Comparison of ENCODE assay signal across 12 mouse cellular contexts in the genomic region with DNA sequence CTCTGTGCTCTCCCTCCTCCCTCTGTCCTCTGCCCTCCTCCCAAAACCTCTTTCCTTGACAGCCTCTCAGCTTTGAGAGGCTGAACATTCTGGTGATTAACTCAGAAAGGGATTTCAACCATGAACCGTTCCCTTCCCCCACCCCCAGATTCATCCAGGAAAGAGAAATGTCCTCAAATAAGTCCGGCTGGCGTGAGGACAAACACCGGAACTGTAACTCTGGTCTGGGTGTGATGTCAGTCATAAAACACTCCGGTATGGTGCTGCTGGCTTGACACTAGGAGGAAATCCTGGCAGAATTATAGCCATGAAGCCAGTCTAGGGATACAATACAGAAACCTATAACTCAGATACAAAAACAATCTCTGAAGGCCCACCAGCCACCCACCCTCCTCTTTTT.
DNase-seq lines count a peak whose midpoint lies in the region; ATAC-seq lines count a peak whose summit lies in the region.
"Had no signal": no experiment of that assay in that cellular context is flagged by ENCODE, and none has a peak within 500 bp of the region (broad histone marks: within the 10 kb centered on the region; RNA-seq: fewer than 3 reads in every experiment).

No protein-coding gene starts in this region.

- H3K9ac ChIP-seq in midbrain, embryonic 16.5 days (ENCODE audit: low read depth, low read length) = no peak overlapping the region
- no peak overlapping the region for H3K9ac ChIP-seq in midbrain, embryonic 13.5 days (replicated peaks)
- 0 out of 2 replicates have a peak overlapping the region, but pooled peaks have one; percentile 6 for H3K9ac ChIP-seq in kidney, embryonic 16.5 days (replicated peaks; ENCODE audit: low read length)
- no peak overlapping the region for H3K9ac ChIP-seq in stomach, embryonic 15.5 days
- H3K9ac ChIP-seq: forebrain, embryonic 15.5 days; hindbrain, embryonic 15.5 days had no signal

- H3K4me1 ChIP-seq in midbrain, embryonic 16.5 days (ENCODE audit: control insufficient read depth, insufficient read depth, low read length) = 0 out of 2 replicates have a peak, but pooled peaks cover 3% of the 10 kb centered on the region
- peaks cover 13% of the 10 kb centered on the region for H3K4me1 ChIP-seq in midbrain, embryonic 13.5 days (replicated peaks)
- H3K4me1 ChIP-seq in kidney, embryonic 16.5 days (ENCODE audit: insufficient read depth, low read length) = peaks cover 18% of the 10 kb centered on the region
- H3K4me1 ChIP-seq in stomach, embryonic 15.5 days = no peaks in the 10 kb centered on the region
- H3K4me1 ChIP-seq: forebrain, embryonic 15.5 days had no signal

- peak overlapping the region; percentile 2; the same call in 1 of the 2 replicates for H3K4me2 ChIP-seq in midbrain, embryonic 16.5 days (ENCODE audit: low read length)
- no peak overlapping the region for H3K4me2 ChIP-seq in midbrain, embryonic 13.5 days (replicated peaks)
- peak overlapping the region; percentile 22 for H3K4me2 ChIP-seq in kidney, embryonic 16.5 days (replicated peaks; ENCODE audit: low read depth, low read length)
- peak overlapping the region; percentile 17; the same call in 1 of the 2 replicates for H3K4me2 ChIP-seq in stomach, embryonic 15.5 days
- H3K4me2 ChIP-seq: forebrain, embryonic 15.5 days; hindbrain, embryonic 15.5 days; midbrain, embryonic 11.5 days had no signal

- ATAC-seq in midbrain, embryonic 16.5 days = no peak
- ATAC-seq in midbrain, embryonic 13.5 days = no peak
- ATAC-seq in kidney, embryonic 16.5 days (ENCODE audit: low FRiP score, low TSS enrichment) = no peak
- no peak for ATAC-seq in stomach, embryonic 15.5 days (ENCODE audit: insufficient read depth, low FRiP score, low read depth)
- no peak for ATAC-seq in erythroid progenitor cell, adult 5-6 weeks (replicated peaks; ENCODE audit: low FRiP score, poor library complexity, severe bottlenecking)
- ATAC-seq: forebrain, embryonic 15.5 days had no signal

- no peaks in the 10 kb centered on the region for H3K27me3 ChIP-seq in midbrain, embryonic 16.5 days (ENCODE audit: control insufficient read depth, insufficient read depth, low read depth, low read length)
- H3K27me3 ChIP-seq in midbrain, embryonic 13.5 days = peaks cover 10% of the 10 kb centered on the region; the same call in 1 of the 2 replicates
- no peaks in the 10 kb centered on the region for H3K27me3 ChIP-seq in kidney, embryonic 16.5 days (ENCODE audit: insufficient read depth, low read length)
- no peaks in the 10 kb centered on the region for H3K27me3 ChIP-seq in stomach, embryonic 15.5 days (replicated peaks)
- H3K27me3 ChIP-seq: hindbrain, embryonic 15.5 days had no signal

- no peak overlapping the region for H3K27ac ChIP-seq in midbrain, embryonic 16.5 days (ENCODE audit: low read length)
- no peak overlapping the region; the same call in 1 of the 2 replicates for H3K27ac ChIP-seq in midbrain, embryonic 13.5 days
- peak overlapping the region; percentile 27; the same call in 1 of the 2 replicates for H3K27ac ChIP-seq in kidney, embryonic 16.5 days (ENCODE audit: low read length)
- H3K27ac ChIP-seq in stomach, embryonic 15.5 days = no peak overlapping the region
- H3K27ac ChIP-seq: forebrain, embryonic 15.5 days; hindbrain, embryonic 15.5 days had no signal

- no peak overlapping the region for H3K4me3 ChIP-seq in midbrain, embryonic 16.5 days (ENCODE audit: low read depth, low read length)
- no peak overlapping the region for H3K4me3 ChIP-seq in midbrain, embryonic 13.5 days (replicated peaks)
- no peak overlapping the region for H3K4me3 ChIP-seq in kidney, embryonic 16.5 days (ENCODE audit: low read length)
- H3K4me3 ChIP-seq in stomach, embryonic 15.5 days (replicated peaks) = no peak overlapping the region
- H3K4me3 ChIP-seq: forebrain, embryonic 15.5 days; hindbrain, embryonic 15.5 days had no signal

- WGBS in midbrain, embryonic 16.5 days = 38% methylated on average over 5 of the region's 5 CpGs
- WGBS in midbrain, embryonic 13.5 days = 67% methylated on average over 5 of the region's 5 CpGs
- 2% methylated on average over 5 of the region's 5 CpGs for whole genome bisulfite sequencing in kidney, embryonic 16.5 days
- WGBS in stomach, embryonic 15.5 days = 26% methylated on average over 5 of the region's 5 CpGs

- peak; percentile 13 to 24 for DNase-seq in heart, adult 18-20 months
- DNase-seq in heart, adult 11 months = no peak
- no peak for DNase-seq in cerebellum, postnatal 4 days (ENCODE audit: low spot score in 2 of 2)
- DNase-seq: left cerebral cortex, postnatal 4 days had no signal

- no peaks in the 10 kb centered on the region for H3K36me3 ChIP-seq in midbrain, embryonic 16.5 days (ENCODE audit: control insufficient read depth, insufficient read depth, low read length)
- H3K36me3 ChIP-seq in midbrain, embryonic 13.5 days = no peaks in the 10 kb centered on the region
- H3K36me3 ChIP-seq in kidney, embryonic 16.5 days (ENCODE audit: insufficient read depth, low read length) = no peaks in the 10 kb centered on the region
- H3K36me3 ChIP-seq in stomach, embryonic 15.5 days = no peaks in the 10 kb centered on the region
- H3K36me3 ChIP-seq: forebrain, embryonic 15.5 days; hindbrain, embryonic 15.5 days had no signal

- no peaks in the 10 kb centered on the region for H3K9me3 ChIP-seq in midbrain, embryonic 16.5 days (replicated peaks; ENCODE audit: control insufficient read depth, low read length, poor library complexity, severe bottlenecking)
- H3K9me3 ChIP-seq in midbrain, embryonic 13.5 days = no peaks in the 10 kb centered on the region
- no peaks in the 10 kb centered on the region for H3K9me3 ChIP-seq in kidney, embryonic 16.5 days (ENCODE audit: low read length)
- no peaks in the 10 kb centered on the region for H3K9me3 ChIP-seq in stomach, embryonic 15.5 days
- H3K9me3 ChIP-seq: forebrain, embryonic 15.5 days; hindbrain, embryonic 15.5 days had no signal

Comparison
In these comparisons a context has a peak if more than half of its experiments do, and no peak if none do; other contexts are left out.
1. DNase-seq: peak in heart, adult 18-20 months (2 of 2); none in heart, adult 11 months (single experiment) and cerebellum, postnatal 4 days (0 of 2).